Mouse (Mus musculus): ENCODE measurements around the gene Uba52.

- TF ChIP-seq CTCF (IDR thresholded peaks at IDR 0.05; ENCODE audit: control insufficient read depth, insufficient read depth, insufficient replicate concordance, low read depth, low read length) (no peak), POLR2A (IDR thresholded peaks at IDR 0.05; ENCODE audit: control insufficient read depth, low read depth, low read length) (no peak)
Measured at GRCm38 (mm10) chr8:70519043-70519442, 8.4 kb upstream of the Uba52 start.

Measured in testis, adult 2 months (tissue).